Mouse (Mus musculus) heart, postnatal 36 days (tissue): Measurements from ENCODE around the gene Mpc2. TPM values are rescaled to one million over a fixed set of nuclear protein-coding genes. Genes with fewer than 3 reads are reported as not detected.
A peak's percentile ranks its signal among the peaks of the same experiment; 100 is the strongest.

Source experiments
- DNase-seq, 2 experiments: peaks; one replicate each; pipeline ENCODE4 v3.0.0; 2021 to 2022
- intact Hi-C: fragments of 180-260 bp; cut with DNase I; formaldehyde crosslinking; loops from one replicate; pipeline ENCODE4 v1.15.1; 2025
- total RNA-seq, 2 experiments: library from RNA; stranded (reverse); gene quantifications; 2 replicates each; pipeline ENCODE4 v1.2.3; 2021

Gene Mpc2
- total RNA-seq, 2 experiments from 2014 or later: 580 to 663 TPM

DNA sequence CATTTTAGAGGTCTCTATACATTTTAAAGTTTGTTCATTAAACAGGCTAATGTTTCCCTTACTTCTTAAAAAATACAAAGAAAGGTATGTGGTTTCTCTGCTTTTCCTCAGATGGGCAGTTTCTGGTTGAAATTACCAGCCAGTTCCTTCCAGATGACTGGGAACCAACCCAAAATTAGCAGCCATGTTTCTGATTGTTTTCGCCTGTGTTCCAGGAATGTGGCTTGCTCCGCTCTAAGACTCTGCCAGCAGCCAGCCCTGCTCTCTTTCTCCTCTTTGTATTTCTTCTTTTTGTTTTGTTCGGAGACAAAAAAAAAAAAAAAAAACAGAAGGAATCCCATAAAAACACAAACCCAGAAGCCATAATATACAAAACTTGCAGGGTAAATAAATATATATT lies 38.4 kb downstream of the Mpc2 start:
- intact Hi-C loops: no loop called here
- DNase-seq: no peak

DNA sequence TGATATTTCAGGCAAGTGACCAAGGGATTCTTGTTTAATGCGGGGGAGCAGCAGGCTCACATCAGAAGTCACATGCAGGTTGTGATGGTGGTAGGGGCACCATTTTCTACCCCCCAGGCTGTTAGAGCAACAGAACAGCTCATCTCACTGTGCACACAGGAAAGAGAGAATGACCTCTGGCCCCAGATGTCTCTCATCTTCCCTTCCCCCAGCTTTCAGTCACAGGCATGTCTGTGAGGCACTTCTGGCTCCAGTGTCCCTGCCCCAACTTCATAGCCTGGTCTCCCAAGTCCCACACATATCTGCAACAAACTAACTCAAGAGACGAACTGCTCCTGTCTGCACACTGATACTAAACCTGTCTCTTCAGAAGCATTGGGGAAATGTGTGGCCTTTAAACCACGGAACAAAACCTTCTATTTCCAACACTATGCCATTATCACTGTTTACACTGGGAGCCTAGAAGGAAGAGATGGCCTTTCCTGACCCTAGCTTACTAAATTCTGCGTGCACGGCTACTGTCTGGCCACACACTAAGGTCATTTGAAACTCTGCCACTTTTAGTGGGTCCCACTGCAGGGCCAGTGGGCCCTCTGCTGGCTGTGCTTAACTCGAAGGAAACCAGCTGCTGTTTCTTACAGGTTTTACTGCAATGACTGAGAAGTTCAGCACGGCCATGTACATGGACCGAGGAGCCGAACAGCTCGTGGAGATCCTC lies 43.0 kb downstream of the Mpc2 start:
- intact Hi-C loops: loop anchor here (2.0 to 10.0 kb wide), 3 partner anchors 41 to 251 kb away; partner anchors contain the start of genes Dcaf6 and Mpc2
- peak; percentile 51 to 55 for DNase-seq

DNA sequence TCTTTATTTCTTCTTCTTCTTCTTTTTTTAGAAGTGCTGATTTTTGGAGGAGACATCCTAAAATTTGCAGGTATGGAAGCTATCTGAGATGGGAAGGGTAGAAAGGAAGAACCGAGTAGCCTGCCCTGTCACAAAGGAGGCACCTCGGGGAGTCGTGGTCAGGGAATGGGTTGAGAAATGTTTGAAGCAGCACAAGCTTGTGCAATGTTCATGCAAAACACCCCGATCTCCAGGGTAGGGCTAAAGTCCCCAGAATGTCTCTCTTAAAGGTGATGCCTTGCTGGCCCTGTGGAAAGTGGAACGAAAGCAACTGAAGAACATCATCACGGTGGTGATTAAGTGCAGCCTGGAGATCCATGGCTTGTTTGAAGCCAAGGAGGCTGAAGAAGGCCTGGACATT lies 45.9 kb downstream of the Mpc2 start:
- intact Hi-C loops: loop anchor here (10.0 kb wide), 1 partner anchor 122 kb away; no protein-coding TSS in a partner anchor

DNA sequence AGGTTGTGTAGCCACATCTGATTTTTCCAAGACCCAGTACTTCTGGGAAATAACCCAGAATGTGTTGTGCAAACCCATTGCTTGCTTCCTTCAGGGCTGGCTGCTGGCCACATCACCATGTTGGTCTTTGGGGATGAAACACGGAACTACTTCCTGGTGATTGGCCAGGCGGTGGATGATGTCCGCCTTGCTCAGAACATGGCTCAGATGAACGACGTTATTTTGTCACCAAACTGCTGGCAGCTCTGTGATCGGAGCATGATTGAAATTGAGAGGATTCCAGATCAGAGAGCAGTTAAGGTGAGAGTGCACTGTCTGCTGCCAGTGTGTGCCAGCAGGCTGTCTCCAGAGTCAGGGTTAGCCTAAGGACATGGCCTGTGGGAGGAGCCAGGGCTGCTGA lies 49.7 kb downstream of the Mpc2 start:
- intact Hi-C loops: no loop called here
- DNase-seq: peak; percentile 32 to 40

More for the DNA sequence above, 45.9 kb downstream of the Mpc2 start:
- DNase-seq: no peak

DNA sequence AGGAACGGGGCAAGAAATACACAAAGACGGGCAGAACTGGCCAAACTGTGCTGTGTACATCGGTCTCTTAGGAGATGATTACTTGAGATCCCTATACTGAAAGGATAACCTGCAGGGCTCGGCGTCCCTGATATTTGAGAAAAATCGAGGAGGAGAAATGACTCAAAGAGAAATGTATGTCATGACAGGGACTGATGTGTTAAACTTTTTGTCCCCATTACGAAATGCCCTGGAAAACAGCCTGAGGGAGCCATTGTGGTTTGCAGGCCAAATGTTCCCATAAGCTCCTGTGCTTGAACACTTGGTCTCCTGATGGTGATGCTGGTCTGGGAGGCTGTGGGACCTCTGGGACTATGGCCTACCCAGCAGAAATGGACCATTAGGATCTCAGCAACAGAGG lies 60.3 kb downstream of the Mpc2 start:
- no peak for DNase-seq
- intact Hi-C loops: no loop called here

Other genes with a start within 250 kb of the Mpc2 start
- gene Tiprl, start 223.6 kb upstream of the Mpc2 start, total RNA-seq: 10 to 100 TPM; 34.0 to 38.0 TPM
- gene Gpr161, start 164.8 kb upstream of the Mpc2 start, total RNA-seq: 1 to 10 TPM; 1.3 to 1.8 TPM
- 100 to 1,000 TPM; 104 to 106 TPM for gene Dcaf6, start 162 bp upstream of the Mpc2 start, total RNA-seq
- gene Adcy10, start 24.5 kb downstream of the Mpc2 start, total RNA-seq: not detected
- gene Mpzl1, start 173.9 kb downstream of the Mpc2 start, total RNA-seq: 10 to 100 TPM; 14.4 to 21.4 TPM
- gene Rcsd1, start 249.1 kb downstream of the Mpc2 start, total RNA-seq: 10 to 100 TPM; 74.2 to 80.7 TPM